Mouse (Mus musculus) olfactory bulb, adult 2 months (tissue): ENCODE measurements around the gene Vac14.

Experiments used
- CTCF ChIP-seq: fragments of 200-500 bp; IDR thresholded peaks from 2 replicates; pipeline ENCODE4 v1.5.1; 2012; ENCODE audit warnings: low read depth, mild to moderate bottlenecking, low read length, moderate library complexity; ENCODE audit not compliant: insufficient read depth
- POLR2A ChIP-seq: fragments of 200-500 bp; IDR thresholded peaks from 2 replicates; pipeline ENCODE4 v1.6.1; 2012; ENCODE audit warnings: mild to moderate bottlenecking, low read depth, low read length, moderate library complexity; ENCODE audit not compliant: insufficient read depth

DNA sequence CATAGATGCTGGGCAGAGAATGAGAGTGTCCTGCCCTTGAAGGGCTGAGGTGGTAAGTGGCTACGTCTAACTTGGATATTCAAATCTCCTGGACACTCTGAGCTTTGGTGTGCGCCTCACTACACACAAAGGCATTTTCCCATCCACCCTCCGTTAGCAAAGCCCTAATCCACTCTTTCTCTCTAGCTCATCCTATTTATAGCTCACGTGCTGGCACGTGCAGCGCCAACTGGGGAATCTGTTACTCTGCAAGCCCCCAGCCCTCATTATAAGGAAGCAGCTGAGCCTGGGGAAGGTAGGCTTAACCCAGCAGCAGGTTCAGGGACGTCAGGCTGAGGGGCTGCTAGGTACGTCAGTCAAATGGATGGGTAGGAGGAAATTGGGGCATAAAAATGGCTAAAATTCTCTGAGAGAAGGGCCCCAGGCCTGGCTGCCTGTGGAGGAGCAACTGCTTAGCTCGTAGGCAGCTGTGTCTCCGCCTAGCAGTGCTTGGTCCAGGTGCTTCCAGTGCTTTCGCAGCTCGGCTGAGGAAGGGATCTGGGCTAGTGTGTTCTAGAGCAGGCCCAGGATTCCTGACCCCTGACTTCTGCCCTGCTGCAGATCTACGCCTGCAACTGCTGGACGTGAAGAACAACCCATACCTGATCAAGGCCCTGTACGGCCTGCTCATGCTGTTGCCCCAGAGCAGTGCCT is 96.6 kb downstream of the Vac14 start:
- TF ChIP-seq CTCF (no peak), POLR2A (no peak)
